Mouse (Mus musculus) ES-Bruce4 (cell line): Measurements from ENCODE around the gene Ddx6.
A peak's percentile ranks its signal among the peaks of the same experiment; 100 is the strongest.

Experiments used
- CTCF ChIP-seq: IDR thresholded peaks from one replicate; pipeline ENCODE4 v1.8.1; 2011; ENCODE audit warnings: low read depth, low read length
- EP300 ChIP-seq: IDR thresholded peaks from 2 replicates; pipeline ENCODE4 v1.6.1; 2011; ENCODE audit warnings: low read depth, low read length; ENCODE audit not compliant: insufficient read depth
- POLR2A ChIP-seq: IDR thresholded peaks from one replicate; pipeline ENCODE4 v1.8.1; 2011; ENCODE audit warnings: low read length; ENCODE audit not compliant: insufficient read depth

DNA sequence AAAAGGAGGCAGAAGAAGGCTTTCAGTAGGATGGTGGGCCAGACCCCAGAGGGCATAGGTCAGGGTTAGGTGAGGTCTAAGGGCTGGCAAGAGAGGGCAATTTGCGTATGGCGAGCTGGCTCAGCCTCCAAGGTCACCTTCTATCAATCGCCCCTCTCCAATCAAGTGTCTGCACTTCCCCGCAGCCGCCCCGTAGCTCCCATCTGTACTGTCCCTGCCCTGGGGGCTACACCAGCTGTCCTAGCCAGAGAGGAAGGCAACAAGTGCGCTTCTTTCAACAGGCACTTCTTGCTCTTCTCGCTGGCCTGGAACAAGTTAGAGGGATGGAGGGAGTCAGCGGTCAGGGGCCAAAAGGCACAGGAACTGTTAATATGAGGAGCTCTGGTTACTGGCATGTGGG is 83.3 kb downstream of the Ddx6 start:
- TF ChIP-seq POLR2A (no peak), EP300 (peak; percentile 86), CTCF (no peak)
